Mouse (Mus musculus): ENCODE results near the gene Hoxb3. TPM values are rescaled to one million over a fixed set of nuclear protein-coding genes. Genes with fewer than 3 reads are reported as not detected.

Hoxb3 gene
- polyA plus RNA-seq, 1 experiment from 2014 or later: not detected

DNA sequence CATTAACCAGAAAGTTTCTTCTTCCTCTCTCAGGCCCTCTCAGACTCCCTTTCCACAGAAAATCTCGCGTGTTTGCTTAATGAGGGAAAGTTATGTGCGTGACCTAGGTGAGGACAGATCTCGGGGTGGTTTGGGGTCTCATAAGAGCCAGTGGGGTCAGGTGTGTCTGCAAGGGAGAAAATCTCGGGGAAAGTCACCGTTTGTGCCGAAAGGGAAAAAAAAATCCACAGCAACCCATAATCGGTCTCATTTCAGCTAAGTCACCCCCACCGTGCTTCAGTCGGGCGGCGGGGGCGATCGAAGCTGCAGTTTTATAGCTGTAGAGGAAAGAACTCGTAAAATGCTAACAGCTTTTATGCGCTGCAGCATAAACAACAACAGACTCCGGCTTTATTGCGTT, 41.7 kb upstream of the Hoxb3 start:
- 3% methylated on average over 18 of the region's 18 CpGs for WGBS
- H3K27ac ChIP-seq (ENCODE audit: low read length): no peak overlapping the region
- no peak for ATAC-seq
- H3K27me3 ChIP-seq (replicated peaks; ENCODE audit: control insufficient read depth, insufficient read depth, low read length): peaks cover 84% of the 10 kb centered on the region
- no peaks in the 10 kb centered on the region for H3K9me3 ChIP-seq (ENCODE audit: control insufficient read depth, low read length)
- H3K4me1 ChIP-seq (replicated peaks; ENCODE audit: control insufficient read depth, insufficient read depth, low read length): peaks cover 4% of the 10 kb centered on the region; the same call in 1 of the 2 replicates
- no peaks in the 10 kb centered on the region for H3K36me3 ChIP-seq (ENCODE audit: control insufficient read depth, insufficient read depth)
- no peak overlapping the region for H3K9ac ChIP-seq (replicated peaks; ENCODE audit: low read depth, low read length)
- H3K4me2 ChIP-seq (ENCODE audit: low read length): no peak overlapping the region
- H3K4me3 ChIP-seq (replicated peaks; ENCODE audit: low read length): no peak overlapping the region

DNA sequence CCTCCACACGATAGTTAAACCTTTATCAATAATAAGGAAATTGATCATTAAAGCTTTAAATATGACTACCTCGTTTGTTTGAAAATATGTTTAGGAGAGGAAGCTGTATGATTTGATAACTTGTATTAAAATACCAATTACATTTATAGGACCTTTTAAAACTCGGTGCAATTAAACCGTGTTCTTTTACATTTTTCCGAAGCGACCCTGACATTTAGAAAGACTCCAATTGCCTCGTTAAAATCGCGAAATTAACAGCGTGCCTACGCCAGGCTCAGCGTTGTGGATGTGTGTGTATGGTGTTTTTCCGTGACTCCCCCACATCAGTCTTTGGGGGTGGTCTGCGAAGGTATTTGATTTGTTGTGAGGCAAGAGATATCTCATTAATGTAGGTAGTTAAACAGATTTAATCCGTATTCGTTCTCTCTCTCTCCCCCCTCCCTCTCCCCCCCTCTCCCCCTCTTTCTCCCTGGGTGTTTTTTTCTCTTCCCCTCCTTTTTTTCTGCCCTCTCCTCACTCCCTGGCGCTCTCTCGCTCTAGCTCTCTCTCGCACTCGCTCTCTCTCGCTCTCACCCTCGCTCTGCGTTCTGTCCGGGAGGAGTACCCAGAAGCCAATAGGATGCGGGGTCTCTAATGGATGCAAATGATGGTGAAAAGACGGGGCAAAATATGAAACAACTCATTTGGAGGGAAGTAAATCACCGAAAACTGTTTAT, 41.1 kb upstream of the Hoxb3 start, which contains the start of gene Hoxb8:
TSS of gene Hoxb8 (plus strand) at position 51 of the 716 bp plus-strand sequence.
- peaks cover 84% of the 10 kb centered on the region for H3K27me3 ChIP-seq (replicated peaks; ENCODE audit: control insufficient read depth, insufficient read depth, low read length)
- H3K27ac ChIP-seq (ENCODE audit: low read length): no peak within 1 kb of the TSS
- no peaks in the 10 kb centered on the region for H3K9me3 ChIP-seq (ENCODE audit: control insufficient read depth, low read length)
- H3K4me3 ChIP-seq (replicated peaks; ENCODE audit: low read length): no peak within 1 kb of the TSS
- no peak within 1 kb of the TSS for H3K4me2 ChIP-seq (ENCODE audit: low read length)
- no peak for ATAC-seq
- H3K36me3 ChIP-seq (ENCODE audit: control insufficient read depth, insufficient read depth): no peaks in the 10 kb centered on the region
- 2% methylated on average over 27 of the region's 27 CpGs for WGBS
- H3K4me1 ChIP-seq (replicated peaks; ENCODE audit: control insufficient read depth, insufficient read depth, low read length): peaks cover 4% of the 10 kb centered on the region; the same call in 1 of the 2 replicates
- no peak within 1 kb of the TSS for H3K9ac ChIP-seq (replicated peaks; ENCODE audit: low read depth, low read length)

DNA sequence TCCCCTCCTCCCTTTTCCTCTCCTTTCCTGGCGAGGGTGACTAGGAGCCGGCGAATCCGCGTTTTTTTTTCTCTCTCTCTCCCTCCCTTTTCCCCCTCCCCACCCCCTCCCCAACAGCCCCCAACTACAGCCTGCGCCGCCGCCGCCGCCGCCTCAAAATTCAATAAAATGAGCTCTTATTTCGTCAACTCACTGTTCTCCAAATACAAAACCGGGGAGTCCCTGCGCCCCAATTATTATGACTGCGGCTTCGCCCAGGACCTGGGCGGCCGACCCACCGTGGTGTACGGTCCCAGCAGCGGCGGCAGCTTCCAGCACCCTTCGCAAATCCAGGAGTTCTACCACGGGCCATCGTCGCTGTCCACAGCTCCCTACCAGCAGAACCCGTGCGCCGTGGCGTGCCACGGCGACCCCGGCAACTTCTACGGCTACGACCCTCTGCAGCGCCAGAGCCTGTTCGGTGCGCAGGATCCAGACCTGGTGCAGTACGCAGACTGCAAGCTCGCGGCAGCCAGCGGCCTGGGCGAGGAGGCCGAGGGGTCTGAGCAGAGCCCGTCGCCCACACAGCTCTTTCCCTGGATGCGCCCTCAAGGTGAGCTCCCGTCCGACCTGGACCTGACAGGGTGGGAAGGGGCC, 40.2 kb upstream of the Hoxb3 start:
- Histone ChIP-seq H3K27ac (ENCODE audit: low read length) (no peak overlapping the region), H3K9ac (replicated peaks; ENCODE audit: low read depth, low read length) (no peak overlapping the region), H3K9me3 (ENCODE audit: control insufficient read depth, low read length) (no peaks in the 10 kb centered on the region), H3K4me3 (replicated peaks; ENCODE audit: low read length) (no peak overlapping the region), H3K27me3 (replicated peaks; ENCODE audit: control insufficient read depth, insufficient read depth, low read length) (peaks cover 84% of the 10 kb centered on the region), H3K36me3 (ENCODE audit: control insufficient read depth, insufficient read depth) (no peaks in the 10 kb centered on the region), H3K4me2 (ENCODE audit: low read length) (no peak overlapping the region), H3K4me1 (replicated peaks; ENCODE audit: control insufficient read depth, insufficient read depth, low read length) (peaks cover 4% of the 10 kb centered on the region; the same call in 1 of the 2 replicates)
- ATAC-seq: no peak
- under 1% methylated on average over 48 of the region's 49 CpGs for WGBS

DNA sequence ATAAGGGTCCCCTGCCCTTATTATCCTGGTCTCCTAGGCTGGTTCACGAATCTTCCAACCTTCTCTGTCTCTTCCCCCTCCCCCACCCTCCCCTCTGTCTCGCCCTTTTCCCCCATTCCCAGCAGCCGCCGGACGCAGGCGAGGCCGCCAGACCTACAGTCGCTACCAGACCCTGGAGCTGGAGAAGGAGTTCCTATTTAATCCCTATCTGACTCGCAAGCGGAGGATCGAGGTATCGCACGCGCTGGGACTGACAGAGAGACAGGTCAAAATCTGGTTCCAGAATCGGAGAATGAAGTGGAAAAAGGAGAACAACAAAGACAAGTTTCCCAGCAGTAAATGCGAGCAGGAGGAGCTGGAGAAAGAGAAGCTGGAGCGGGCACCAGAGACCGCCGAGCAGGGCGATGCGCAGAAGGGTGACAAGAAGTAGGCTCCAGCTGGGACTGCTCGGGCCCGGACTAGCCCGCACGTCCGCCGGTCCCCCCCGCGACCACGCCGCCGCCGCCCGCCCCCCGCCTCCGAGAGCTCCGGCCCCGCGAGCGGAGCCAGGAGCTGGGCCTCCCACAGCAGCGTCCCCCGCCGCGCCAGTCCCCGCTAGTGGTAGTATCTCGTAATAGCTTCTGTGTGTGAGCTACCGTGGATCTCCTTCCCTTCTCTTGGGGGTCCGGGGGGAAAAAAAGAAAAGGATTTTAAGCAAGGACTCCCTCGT, 38.9 kb upstream of the Hoxb3 start:
- no peak for ATAC-seq
- under 1% methylated on average over 42 of the region's 49 CpGs for WGBS
- Histone ChIP-seq H3K9ac (replicated peaks; ENCODE audit: low read depth, low read length) (no peak overlapping the region), H3K27me3 (replicated peaks; ENCODE audit: control insufficient read depth, insufficient read depth, low read length) (peaks cover 84% of the 10 kb centered on the region), H3K36me3 (ENCODE audit: control insufficient read depth, insufficient read depth) (no peaks in the 10 kb centered on the region), H3K27ac (ENCODE audit: low read length) (no peak overlapping the region), H3K4me3 (replicated peaks; ENCODE audit: low read length) (peak overlapping the region; percentile 26), H3K9me3 (ENCODE audit: control insufficient read depth, low read length) (no peaks in the 10 kb centered on the region), H3K4me2 (ENCODE audit: low read length) (peak overlapping the region; percentile 42), H3K4me1 (replicated peaks; ENCODE audit: control insufficient read depth, insufficient read depth, low read length) (peaks cover 4% of the 10 kb centered on the region; the same call in 1 of the 2 replicates)

DNA sequence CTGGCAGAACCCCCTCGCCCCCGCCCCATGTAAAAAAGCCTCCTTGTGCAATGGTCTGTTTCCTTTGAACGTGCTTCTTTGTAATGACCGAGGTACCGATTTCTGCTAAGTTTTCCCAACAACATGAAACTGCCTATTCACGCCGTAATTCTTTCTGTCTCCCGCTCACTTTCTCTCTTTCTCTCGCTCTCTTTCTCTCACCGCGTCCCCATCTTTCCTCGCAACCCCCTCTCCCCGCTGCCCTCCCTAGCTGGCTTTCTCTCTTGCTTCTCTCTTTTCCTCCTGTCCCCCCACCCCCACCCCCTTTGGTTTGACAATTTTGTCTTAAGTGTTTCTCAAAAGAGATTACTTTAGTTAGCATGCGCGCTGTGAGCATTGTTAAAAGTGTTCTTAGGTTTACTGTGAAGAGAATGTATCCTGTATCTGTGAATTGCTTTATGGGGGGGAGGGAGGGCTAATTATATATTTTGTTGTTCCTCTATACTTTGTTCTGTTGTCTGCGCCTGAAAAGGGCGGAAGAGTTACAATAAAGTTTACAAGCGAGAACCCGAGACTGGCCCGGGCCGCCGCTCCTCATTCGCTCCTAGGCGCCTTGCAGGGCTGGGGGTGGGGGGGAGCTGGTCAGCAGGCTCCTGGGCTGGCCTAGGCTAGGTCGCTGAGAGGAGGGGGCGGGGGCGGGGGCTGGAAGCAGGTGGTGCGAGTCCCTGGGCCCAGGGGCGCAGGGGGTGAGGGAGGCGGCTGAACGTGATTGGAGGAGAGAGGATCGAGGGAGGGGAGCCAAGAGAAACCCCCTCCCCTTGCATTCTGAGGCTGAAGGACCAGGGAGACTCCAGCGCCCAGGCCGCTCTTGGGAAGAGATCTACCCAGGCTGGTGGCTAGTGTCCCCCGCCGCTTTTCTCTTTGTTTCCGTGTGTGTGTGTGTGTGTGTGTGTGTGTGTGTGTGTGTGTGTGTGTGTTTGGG, 38.1 kb upstream of the Hoxb3 start:
- ATAC-seq: no peak
- Histone ChIP-seq H3K4me2 (ENCODE audit: low read length) (no peak overlapping the region), H3K4me3 (replicated peaks; ENCODE audit: low read length) (no peak overlapping the region), H3K9ac (replicated peaks; ENCODE audit: low read depth, low read length) (no peak overlapping the region), H3K9me3 (ENCODE audit: control insufficient read depth, low read length) (no peaks in the 10 kb centered on the region), H3K27me3 (replicated peaks; ENCODE audit: control insufficient read depth, insufficient read depth, low read length) (peaks cover 82% of the 10 kb centered on the region), H3K4me1 (replicated peaks; ENCODE audit: control insufficient read depth, insufficient read depth, low read length) (peaks cover 4% of the 10 kb centered on the region; the same call in 1 of the 2 replicates), H3K36me3 (ENCODE audit: control insufficient read depth, insufficient read depth) (no peaks in the 10 kb centered on the region), H3K27ac (ENCODE audit: low read length) (no peak overlapping the region)
- under 1% methylated on average over 32 of the region's 37 CpGs for WGBS

DNA sequence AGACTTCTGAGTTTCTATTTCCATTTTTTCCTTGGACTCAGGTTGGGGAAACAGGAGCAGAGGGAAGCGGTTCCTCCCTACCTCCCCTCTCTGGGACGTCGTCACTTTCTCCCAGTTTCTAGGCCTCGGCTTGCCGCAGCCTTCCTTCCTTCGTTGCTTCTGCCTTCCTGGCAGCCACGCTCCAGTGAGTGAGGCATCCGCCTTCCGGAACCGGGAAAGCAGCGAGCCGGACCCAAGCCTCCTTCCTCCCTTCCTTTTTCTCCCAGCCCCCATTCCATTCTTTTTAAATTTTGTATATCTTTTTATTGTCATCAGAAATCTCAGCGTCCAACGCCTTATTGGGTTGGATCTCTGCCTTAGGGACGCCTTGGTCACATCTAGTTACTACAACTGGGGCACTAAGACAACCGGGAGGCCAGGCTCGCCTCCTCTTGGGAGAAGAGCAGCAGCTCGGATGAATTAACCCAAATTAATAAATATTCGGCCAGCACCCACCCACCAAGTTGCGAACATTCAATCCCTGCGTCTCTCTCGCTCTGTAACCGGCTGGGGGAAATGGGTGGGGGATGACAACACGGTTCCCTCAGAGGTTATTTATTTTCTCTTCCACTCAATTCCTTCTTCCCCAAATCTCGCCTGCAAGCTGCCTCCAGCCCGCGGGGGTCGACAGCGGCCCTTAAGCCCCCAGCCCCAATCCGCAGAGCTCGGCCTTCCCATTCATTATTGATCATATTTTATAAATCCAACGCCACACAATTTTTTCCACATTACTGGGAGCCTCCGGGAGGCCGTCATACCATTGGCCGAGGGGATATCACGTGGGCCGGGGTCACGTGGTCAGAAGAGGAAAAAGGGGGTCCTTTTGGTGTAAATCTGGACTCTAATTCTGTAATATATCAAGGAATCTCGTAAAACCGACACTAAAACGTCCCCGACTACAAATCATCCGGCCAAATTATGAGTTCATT, 37.1 kb upstream of the Hoxb3 start, which contains the start of gene Hoxb7:
TSS of gene Hoxb7 (plus strand) at position 853 of the 968 bp plus-strand sequence.
- Histone ChIP-seq H3K9ac (replicated peaks; ENCODE audit: low read depth, low read length) (no peak within 1 kb of the TSS), H3K36me3 (ENCODE audit: control insufficient read depth, insufficient read depth) (no peaks in the 10 kb centered on the region), H3K4me1 (replicated peaks; ENCODE audit: control insufficient read depth, insufficient read depth, low read length) (peaks cover 4% of the 10 kb centered on the region; the same call in 1 of the 2 replicates), H3K9me3 (ENCODE audit: control insufficient read depth, low read length) (no peaks in the 10 kb centered on the region), H3K27ac (ENCODE audit: low read length) (no peak within 1 kb of the TSS), H3K4me3 (replicated peaks; ENCODE audit: low read length) (no peak within 1 kb of the TSS), H3K27me3 (replicated peaks; ENCODE audit: control insufficient read depth, insufficient read depth, low read length) (peaks cover 86% of the 10 kb centered on the region), H3K4me2 (ENCODE audit: low read length) (peak within 1 kb of the TSS; percentile 2; the same call in 1 of the 2 replicates)
- 2% methylated on average over 42 of the region's 43 CpGs for WGBS
- no peak for ATAC-seq

DNA sequence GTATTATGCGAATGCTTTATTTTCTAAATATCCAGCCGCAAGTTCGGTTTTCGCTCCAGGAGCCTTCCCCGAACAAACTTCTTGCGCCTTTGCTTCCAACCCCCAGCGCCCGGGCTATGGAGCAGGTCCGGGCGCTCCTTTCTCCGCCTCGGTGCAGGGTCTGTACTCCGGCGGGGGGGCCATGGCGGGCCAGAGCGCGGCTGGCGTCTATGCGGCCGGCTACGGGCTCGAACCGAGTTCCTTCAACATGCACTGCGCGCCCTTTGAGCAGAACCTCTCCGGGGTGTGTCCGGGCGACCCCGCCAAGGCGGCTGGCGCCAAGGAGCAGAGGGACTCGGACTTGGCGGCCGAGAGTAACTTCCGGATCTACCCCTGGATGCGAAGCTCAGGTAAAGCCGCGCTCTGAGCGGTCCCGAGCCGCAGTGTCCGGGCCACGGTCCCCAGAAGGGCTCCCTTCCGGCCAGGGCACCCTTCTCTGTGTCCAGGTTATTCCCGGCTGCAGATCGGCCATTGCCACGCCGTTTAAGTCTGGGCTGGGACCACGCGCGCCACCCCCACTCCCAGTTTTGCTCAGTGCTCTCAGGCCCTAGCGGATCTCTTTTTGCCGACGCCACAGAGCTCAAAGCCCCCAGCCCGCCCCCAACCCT, 36.3 kb upstream of the Hoxb3 start:
- under 1% methylated on average over 55 of the region's 55 CpGs for WGBS
- ATAC-seq: no peak
- H3K9ac ChIP-seq (replicated peaks; ENCODE audit: low read depth, low read length): no peak overlapping the region
- H3K9me3 ChIP-seq (ENCODE audit: control insufficient read depth, low read length): no peaks in the 10 kb centered on the region
- peak overlapping the region; percentile 2; the same call in 1 of the 2 replicates for H3K4me2 ChIP-seq (ENCODE audit: low read length)
- no peaks in the 10 kb centered on the region for H3K36me3 ChIP-seq (ENCODE audit: control insufficient read depth, insufficient read depth)
- peaks cover 4% of the 10 kb centered on the region; the same call in 1 of the 2 replicates for H3K4me1 ChIP-seq (replicated peaks; ENCODE audit: control insufficient read depth, insufficient read depth, low read length)
- H3K27ac ChIP-seq (ENCODE audit: low read length): no peak overlapping the region
- no peak overlapping the region for H3K4me3 ChIP-seq (replicated peaks; ENCODE audit: low read length)
- H3K27me3 ChIP-seq (replicated peaks; ENCODE audit: control insufficient read depth, insufficient read depth, low read length): peaks cover 86% of the 10 kb centered on the region

All from forebrain, embryonic 16.5 days (tissue).